Mouse (Mus musculus) heart, embryonic 11.5 days (tissue): Measurements from ENCODE around the gene 2810004N23Rik. TPM values are rescaled to one million over a fixed set of nuclear protein-coding genes. Genes with fewer than 3 reads are reported as not detected.

Experiments used
- ATAC-seq: fragments of 200-750 bp; cut with Nextera tagmentation; replicated peaks from 2 replicates; pipeline ENCODE4 v1.8.0; 2017; ENCODE audit warnings: moderate library complexity; ENCODE audit not compliant: insufficient number of reproducible peaks, low FRiP score, low TSS enrichment
- H3K27ac ChIP-seq: fragments of 300-500 bp; sonication (generic); 2 replicates; pipeline ENCODE4 v1.5.1; 2014; ENCODE audit warnings: mild to moderate bottlenecking, low read depth, low read length
- H3K27me3 ChIP-seq: fragments of 300-500 bp; sonication (generic); 2 replicates; pipeline ENCODE4 v1.6.1; 2014; ENCODE audit warnings: mild to moderate bottlenecking, low read length, mixed read lengths; ENCODE audit not compliant: control insufficient read depth, insufficient read depth
- H3K36me3 ChIP-seq: fragments of 300-500 bp; sonication (generic); 2 replicates; pipeline ENCODE4 v1.6.1; 2014; ENCODE audit warnings: mild to moderate bottlenecking, low read length, moderate library complexity, mixed read lengths; ENCODE audit not compliant: control insufficient read depth, insufficient read depth
- H3K4me1 ChIP-seq: fragments of 300-500 bp; sonication (generic); 2 replicates; pipeline ENCODE4 v1.6.1; 2014; ENCODE audit warnings: low read length; ENCODE audit not compliant: control insufficient read depth, insufficient read depth
- H3K4me2 ChIP-seq: fragments of 300-500 bp; sonication (generic); 2 replicates; pipeline ENCODE4 v1.6.1; 2014; ENCODE audit warnings: mild to moderate bottlenecking, moderate library complexity
- H3K4me3 ChIP-seq: fragments of 300-500 bp; sonication (generic); 2 replicates; pipeline ENCODE4 v1.5.1; 2014; ENCODE audit warnings: low read depth, low read length
- H3K9ac ChIP-seq: fragments of 300-500 bp; sonication (generic); 2 replicates; pipeline ENCODE4 v1.6.1; 2014; ENCODE audit warnings: mild to moderate bottlenecking, low read depth, low read length, moderate library complexity
- H3K9me3 ChIP-seq: fragments of 300-500 bp; sonication (generic); replicated peaks from 2 replicates; pipeline ENCODE4 v1.6.1; 2016; ENCODE audit warnings: low read length; ENCODE audit not compliant: control insufficient read depth
- WGBS: fragments of 180-500 bp; shearing (Covaris S2); extraction: QIAGEN DNeasy Blood & Tissue Kit; methylation state at CpG from one replicate; pipeline ENCODE4 v1.1.7; 2014; ENCODE audit not compliant: insufficient replicate concordance; 5-methylcytosine and 5-hydroxymethylcytosine counted together
- polyA plus RNA-seq: library from polyadenylated mRNA; unstranded; fragments of >200 nt; fragmentation: Nextera tagmentation; extraction: Ambion mirVana; gene quantifications from 2 replicates; pipeline ENCODE4 v1.2.1, GENCODE M21; 2014

2810004N23Rik gene
- polyA plus RNA-seq, 1 experiment from 2014 or later = 47.9 TPM

DNA sequence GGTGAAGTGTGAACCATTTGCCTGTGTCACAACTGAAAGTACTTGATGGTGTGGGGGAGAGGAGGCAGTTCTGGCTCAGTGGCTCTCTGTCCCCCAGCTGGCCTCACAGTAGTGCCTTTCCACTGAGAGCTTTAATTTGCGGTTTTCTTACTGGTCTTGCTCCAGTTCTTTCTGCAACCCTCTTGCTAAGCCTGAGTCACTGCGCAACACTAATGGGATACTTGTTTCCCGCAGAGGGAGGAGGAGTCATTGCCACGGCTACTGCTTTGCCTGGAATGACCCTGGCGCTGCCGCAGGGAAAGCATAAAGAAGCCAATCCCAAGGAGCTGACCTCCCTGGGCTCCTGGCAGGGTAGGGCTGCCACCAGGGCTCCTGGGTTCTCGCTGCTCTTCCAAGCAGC lies 36.3 kb downstream of the 2810004N23Rik start:
- Histone ChIP-seq H3K27me3 (peaks cover 7% of the 10 kb centered on the region; the same call in 1 of the 2 replicates), H3K4me2 (no peak overlapping the region), H3K4me1 (0 out of 2 replicates have a peak, but pooled peaks cover 3% of the 10 kb centered on the region), H3K27ac (no peak overlapping the region), H3K9me3 (no peaks in the 10 kb centered on the region), H3K36me3 (no peaks in the 10 kb centered on the region), H3K9ac (no peak overlapping the region), H3K4me3 (no peak overlapping the region)
- no peak for ATAC-seq
- WGBS = 23% methylated on average over 7 of the region's 7 CpGs

GRCm38 (mm10) chr8:124823497-124823896 lies 39.4 kb downstream of the 2810004N23Rik start:
- Histone ChIP-seq H3K27ac (no peak overlapping the region), H3K4me1 (0 out of 2 replicates have a peak, but pooled peaks cover 3% of the 10 kb centered on the region), H3K9me3 (no peaks in the 10 kb centered on the region), H3K27me3 (peaks cover 9% of the 10 kb centered on the region; the same call in 1 of the 2 replicates), H3K36me3 (no peaks in the 10 kb centered on the region), H3K9ac (no peak overlapping the region), H3K4me3 (no peak overlapping the region), H3K4me2 (no peak overlapping the region)
- WGBS = 76% methylated on average over 6 of the region's 6 CpGs
- ATAC-seq = no peak

GRCm38 (mm10) chr8:124820125-124820524 lies 42.8 kb downstream of the 2810004N23Rik start:
- no peak overlapping the region for H3K4me2 ChIP-seq

DNA sequence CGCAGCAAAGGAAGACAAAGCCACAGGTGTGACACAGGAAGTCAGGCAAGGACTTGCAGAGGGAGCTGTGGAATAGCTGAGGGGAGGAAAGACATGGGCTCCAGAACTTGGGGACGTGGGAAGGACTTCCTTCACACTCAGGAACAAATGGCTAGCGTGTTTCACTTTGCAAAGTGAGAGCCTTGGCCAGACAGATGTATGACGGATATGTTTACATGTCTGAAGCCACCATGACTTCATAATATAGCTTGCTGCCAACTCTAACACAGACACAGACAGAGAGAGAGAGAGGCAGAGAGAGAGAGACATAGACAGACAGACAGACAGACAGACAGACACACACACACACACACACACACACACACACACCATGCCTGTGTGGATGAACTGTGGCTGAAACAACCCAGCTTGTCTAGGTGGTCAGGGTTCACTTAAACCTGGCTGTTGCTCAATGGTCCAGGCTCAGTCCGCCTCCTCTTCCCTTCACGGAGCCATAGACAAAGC lies 43.3 kb downstream of the 2810004N23Rik start:
- Histone ChIP-seq H3K9ac (no peak overlapping the region), H3K27me3 (0 out of 2 replicates have a peak, but pooled peaks cover 2% of the 10 kb centered on the region), H3K4me3 (no peak overlapping the region), H3K4me2 (no peak overlapping the region), H3K9me3 (no peaks in the 10 kb centered on the region), H3K4me1 (no peaks in the 10 kb centered on the region), H3K36me3 (no peaks in the 10 kb centered on the region), H3K27ac (no peak overlapping the region)
- whole genome bisulfite sequencing = 63% methylated on average over 6 of the region's 6 CpGs
- ATAC-seq = no peak

More at GRCm38 (mm10) chr8:124820125-124820524, 42.8 kb downstream of the 2810004N23Rik start:
- Histone ChIP-seq H3K27ac (no peak overlapping the region), H3K9ac (no peak overlapping the region), H3K4me3 (no peak overlapping the region), H3K4me1 (no peaks in the 10 kb centered on the region), H3K9me3 (no peaks in the 10 kb centered on the region), H3K36me3 (no peaks in the 10 kb centered on the region), H3K27me3 (0 out of 2 replicates have a peak, but pooled peaks cover 2% of the 10 kb centered on the region)
- no peak for ATAC-seq
- WGBS = 39% methylated on average over 11 of the region's 11 CpGs

- no peaks in the 10 kb centered on the region for H3K9me3 ChIP-seq
- ATAC-seq = no peak
- H3K4me3 ChIP-seq = no peak overlapping the region
- H3K27ac ChIP-seq = no peak overlapping the region
- H3K27me3 ChIP-seq = 0 out of 2 replicates have a peak, but pooled peaks cover 2% of the 10 kb centered on the region
- no peak overlapping the region for H3K4me2 ChIP-seq
- H3K4me1 ChIP-seq = no peaks in the 10 kb centered on the region
- H3K9ac ChIP-seq = no peak overlapping the region
- 75% methylated on average over 3 of the region's 3 CpGs for WGBS
- no peaks in the 10 kb centered on the region for H3K36me3 ChIP-seq
Observed at GRCm38 (mm10) chr8:124817361-124817760, 45.6 kb downstream of the 2810004N23Rik start.

GRCm38 (mm10) chr8:124816866-124817265 lies 46.1 kb downstream of the 2810004N23Rik start:
- 85% methylated on average over 11 of the region's 11 CpGs for WGBS
- Histone ChIP-seq H3K4me3 (no peak overlapping the region), H3K36me3 (no peaks in the 10 kb centered on the region), H3K9me3 (no peaks in the 10 kb centered on the region), H3K27ac (no peak overlapping the region), H3K9ac (no peak overlapping the region), H3K27me3 (0 out of 2 replicates have a peak, but pooled peaks cover 2% of the 10 kb centered on the region), H3K4me2 (no peak overlapping the region), H3K4me1 (no peaks in the 10 kb centered on the region)
- no peak for ATAC-seq

GRCm38 (mm10) chr8:124815870-124816269 lies 47.0 kb downstream of the 2810004N23Rik start:
- Histone ChIP-seq H3K4me2 (no peak overlapping the region), H3K36me3 (no peaks in the 10 kb centered on the region), H3K27ac (no peak overlapping the region), H3K9me3 (no peaks in the 10 kb centered on the region), H3K4me1 (no peaks in the 10 kb centered on the region), H3K27me3 (0 out of 2 replicates have a peak, but pooled peaks cover 2% of the 10 kb centered on the region), H3K9ac (no peak overlapping the region), H3K4me3 (no peak overlapping the region)
- ATAC-seq = no peak
- WGBS = 85% methylated on average over 12 of the region's 12 CpGs

GRCm38 (mm10) chr8:124813326-124813725 lies 49.6 kb downstream of the 2810004N23Rik start:
- 69% methylated on average over 4 of the region's 4 CpGs for WGBS
- Histone ChIP-seq H3K4me2 (no peak overlapping the region), H3K27ac (no peak overlapping the region), H3K4me3 (no peak overlapping the region), H3K4me1 (no peaks in the 10 kb centered on the region), H3K36me3 (no peaks in the 10 kb centered on the region), H3K9me3 (no peaks in the 10 kb centered on the region), H3K9ac (no peak overlapping the region), H3K27me3 (no peaks in the 10 kb centered on the region)
- ATAC-seq = no peak
